Mouse (Mus musculus): Measurements from ENCODE around the gene Klrb1c.
"Not testable (repeated sequence)": the region's sequence is repeated elsewhere in the genome, so short reads cannot be mapped to it uniquely, and the experiment has no call there.

The Klrb1c gene

GRCm38 (mm10) chr6:128789115-128789514, at the start of gene Klrb1c:
Gene Klrb1c (minus strand): TSS chr6:128789215.
- DNase-seq, result no peak

GRCm38 (mm10) chr6:128837454-128838341, 48.7 kb upstream of the Klrb1c start:
- DNase-seq, result no peak

- no peak for DNase-seq
Measured at GRCm38 (mm10) chr6:128836955-128837334, 47.9 kb upstream of the Klrb1c start.

DNA sequence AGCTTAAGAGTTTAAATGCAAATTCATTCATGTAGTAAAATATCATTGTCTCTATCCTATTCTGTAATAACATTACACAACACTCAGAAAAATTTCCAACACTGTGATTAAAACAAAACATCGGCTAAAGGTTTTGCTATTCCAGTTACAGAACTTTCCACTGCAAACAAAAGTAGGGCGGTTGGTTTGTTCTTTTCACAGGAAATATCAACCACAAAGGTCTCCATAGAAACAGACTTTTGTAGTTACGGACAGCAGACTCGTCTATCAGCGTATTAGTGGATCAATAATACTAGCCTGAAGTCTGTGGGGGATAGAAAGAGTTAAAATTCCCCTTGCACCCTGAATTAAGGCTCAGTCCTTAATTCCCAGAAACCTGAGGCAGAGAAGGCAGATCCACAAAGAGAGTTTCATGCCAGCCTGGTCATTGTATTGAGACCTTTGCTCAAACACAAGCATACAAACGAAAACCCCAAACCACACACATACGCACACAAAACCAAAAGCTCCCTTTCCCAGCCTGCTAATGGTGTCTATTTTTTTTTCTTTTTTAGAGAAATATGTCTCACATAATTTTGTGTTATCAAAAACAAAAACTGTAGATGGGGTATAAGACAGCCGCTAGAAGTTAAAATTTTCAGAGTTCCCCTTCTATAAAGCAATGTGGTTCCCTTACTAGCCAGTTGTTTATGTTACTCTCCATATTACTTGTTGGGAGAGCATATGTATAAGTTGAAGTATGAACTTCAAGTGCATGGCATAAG, 47.4 kb upstream of the Klrb1c start:
- no peak for DNase-seq

GRCm38 (mm10) chr6:128835571-128835970, 46.6 kb upstream of the Klrb1c start:
- DNase-seq, result no peak

DNA sequence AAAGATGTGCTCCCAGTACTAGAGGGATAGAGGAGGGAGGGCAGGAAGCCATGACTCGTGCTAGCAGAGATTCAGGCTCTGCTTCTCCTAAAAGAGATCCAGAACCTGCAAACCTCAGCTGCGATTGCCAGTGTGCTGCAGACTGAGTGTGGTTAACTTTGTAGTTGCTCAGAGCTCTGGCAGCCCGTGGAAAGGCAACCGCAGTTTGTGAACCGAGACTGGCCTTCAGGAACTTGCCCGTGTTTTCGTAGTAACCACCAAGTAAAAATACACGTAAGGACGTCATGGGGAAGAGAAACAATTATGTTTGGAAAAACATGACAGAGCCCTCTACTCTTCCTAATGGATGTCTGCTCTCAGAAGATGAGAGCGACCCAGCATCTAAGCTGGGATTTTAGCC, 44.0 kb upstream of the Klrb1c start:
- DNase-seq, result no peak

GRCm38 (mm10) chr6:128829837-128830236, 40.8 kb upstream of the Klrb1c start:
- DNase-seq, result no peak

DNA sequence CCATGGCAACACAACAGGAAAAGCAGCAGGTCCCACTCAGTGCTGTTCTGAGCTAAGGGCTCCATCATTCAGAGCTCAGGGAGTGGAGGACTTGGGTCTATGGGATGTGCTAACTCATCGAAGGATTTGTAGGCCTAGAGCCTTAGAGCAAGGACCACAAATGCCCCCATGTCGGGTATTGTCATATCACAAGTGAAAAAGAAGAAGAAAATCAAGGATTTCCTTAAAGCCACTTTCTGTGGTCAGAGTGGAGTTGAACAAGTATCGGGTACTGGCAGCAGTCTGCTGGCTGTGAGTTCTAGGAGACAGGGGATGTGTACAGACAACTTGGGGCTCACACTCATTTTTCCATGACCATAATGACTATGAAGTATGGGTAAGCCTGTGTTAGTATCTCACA, 37.8 kb upstream of the Klrb1c start:
- DNase-seq, result no peak

DNA sequence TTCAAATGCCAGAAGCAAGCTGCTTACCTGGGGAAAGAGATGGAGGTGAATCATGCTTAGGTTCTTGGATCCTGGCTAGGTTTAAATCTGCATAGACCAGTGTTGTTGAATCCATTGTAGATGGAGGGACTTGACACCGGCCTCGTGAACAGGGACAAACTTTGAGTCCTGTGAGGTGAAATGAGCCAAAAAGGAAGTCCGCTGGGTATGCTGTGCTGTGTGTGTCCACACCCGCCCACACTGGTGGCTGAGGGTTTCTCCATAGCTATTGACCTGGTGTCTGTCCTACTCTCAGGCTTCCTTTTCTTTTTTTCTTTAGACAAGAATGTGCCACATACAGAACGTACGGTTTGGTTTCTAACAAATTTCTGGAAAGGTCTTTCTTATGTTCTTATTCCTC, 37.1 kb upstream of the Klrb1c start, which contains the start of the genes Gm44511 and Klrb1b:
Gene Gm44511 (minus strand): TSS at position 184 of the 400 bp plus-strand sequence.
Gene Klrb1b (minus strand): TSS at position 200 of the 400 bp plus-strand sequence.
- DNase-seq, result no peak

GRCm38 (mm10) chr6:128818083-128818802, 29.2 kb upstream of the Klrb1c start:
- no peak for DNase-seq

- DNase-seq, result no peak
Measured at GRCm38 (mm10) chr6:128808532-128808931, 19.5 kb upstream of the Klrb1c start.

DNA sequence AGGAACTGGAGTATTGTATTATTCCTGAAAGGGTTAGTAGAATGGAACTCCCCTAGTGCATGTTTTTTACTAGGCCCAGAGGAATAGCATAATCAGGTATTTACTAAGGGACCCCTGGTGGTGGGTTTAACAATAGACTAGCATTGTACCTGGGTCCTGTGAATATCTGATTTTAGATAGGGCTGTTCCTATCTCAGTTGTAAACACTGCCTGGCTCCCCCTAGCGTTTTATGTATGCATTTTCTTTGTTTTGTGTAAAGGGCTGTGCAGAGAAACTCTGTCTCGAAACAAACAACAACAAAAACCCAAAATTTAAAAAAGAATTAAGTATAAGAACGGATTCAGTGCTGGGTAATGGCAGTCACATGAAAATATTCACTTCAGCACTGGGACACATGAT, 18.0 kb upstream of the Klrb1c start:
- DNase-seq, result no peak

DNA sequence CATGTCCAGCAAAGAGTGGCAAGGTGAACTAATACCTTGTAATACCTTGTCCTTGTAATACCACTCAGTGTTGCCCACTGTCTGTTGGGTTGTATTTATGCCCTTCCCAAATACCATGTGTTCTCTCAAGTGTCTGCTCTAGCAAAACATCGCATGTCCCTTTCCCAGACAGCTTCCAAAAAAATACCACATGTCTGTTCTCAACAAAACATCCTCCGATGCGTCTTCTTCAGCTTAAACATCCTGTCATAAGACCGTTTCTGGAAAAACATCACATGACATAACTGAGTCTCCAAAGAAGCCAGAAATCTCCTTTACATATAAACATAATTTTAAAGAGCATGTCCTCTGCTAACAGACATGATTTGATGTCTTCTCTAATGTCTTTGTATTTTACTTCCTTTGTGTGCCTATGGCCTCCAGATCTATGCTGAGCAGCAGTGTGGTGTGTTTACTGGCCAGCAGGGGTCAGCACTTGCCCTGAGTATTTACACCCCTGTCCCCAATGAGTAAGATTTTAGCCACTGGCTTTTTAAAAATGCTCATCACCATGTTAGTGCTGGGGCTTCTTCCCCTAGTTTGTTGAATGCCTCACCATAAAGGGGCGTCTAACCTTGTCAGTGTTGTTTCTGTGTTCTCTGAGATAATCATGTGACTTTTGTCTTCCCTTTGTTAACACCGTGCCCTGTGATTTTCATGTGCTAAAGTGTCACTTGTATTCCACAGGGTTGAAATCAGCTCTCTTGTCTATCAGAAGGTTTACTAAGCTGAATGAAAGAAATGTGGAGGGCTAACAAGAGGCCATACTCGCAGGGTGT, 16.0 kb upstream of the Klrb1c start:
- DNase-seq, result not testable (repeated sequence)

DNA sequence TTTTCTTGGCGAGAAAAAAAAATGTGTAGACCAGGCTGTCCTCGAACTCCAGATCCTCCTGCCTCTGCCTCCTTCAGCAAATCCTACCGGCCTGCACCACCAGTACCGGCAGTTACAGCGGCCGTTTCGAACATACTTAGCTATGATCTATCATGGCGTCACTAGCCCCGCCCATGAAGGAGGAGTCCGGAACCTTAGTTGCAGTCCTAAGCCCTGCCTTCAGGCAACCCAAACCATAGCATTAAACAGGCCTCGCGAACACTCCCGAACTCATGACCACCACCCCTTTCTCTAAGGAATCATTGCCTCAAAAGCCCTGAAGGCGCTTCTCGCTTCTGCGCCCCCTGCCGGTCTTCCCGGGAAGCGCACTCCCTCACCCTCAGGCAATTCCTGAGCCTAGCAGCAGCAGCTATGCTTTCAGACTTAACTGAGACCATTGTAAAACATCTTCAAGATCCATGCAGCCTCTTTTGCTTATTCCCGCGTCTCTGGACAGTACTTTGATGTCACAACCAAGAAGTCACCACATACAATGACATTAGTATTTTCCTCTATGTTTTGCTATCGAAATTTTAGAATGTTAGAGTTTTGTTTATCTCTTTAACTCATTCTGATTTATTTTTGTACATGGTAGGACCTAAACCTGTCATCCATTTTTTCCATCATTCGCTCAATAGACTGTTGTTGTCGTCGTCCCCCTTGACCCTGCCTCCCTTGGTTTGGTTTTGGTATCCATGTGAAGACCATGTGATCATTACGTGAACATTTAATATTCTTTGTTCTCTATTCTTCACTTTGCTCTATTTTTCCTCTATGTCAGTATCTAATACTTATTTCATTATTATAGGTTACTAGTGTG, 14.2 kb upstream of the Klrb1c start:
- DNase-seq, result peak; percentile 91

DNA sequence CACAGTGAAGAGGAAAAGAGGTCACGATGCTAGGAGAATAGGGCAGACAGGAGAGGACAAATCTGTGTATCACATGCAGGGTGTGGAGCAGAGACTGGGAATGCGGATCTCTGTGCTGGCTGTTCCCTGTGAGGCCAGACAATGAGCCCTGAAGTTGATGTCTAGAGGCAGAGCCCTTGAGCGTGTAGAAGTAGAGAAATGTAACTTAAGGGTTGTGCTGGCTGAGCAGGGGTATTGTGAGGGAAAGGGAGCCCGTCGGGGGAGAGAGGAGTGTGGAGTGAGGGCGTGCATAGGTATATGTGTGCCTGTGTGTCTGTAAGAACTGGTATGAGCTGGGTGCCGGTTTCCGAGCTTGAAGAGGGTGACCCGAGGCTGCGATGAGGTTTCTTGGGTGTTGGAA, 13.5 kb upstream of the Klrb1c start:
- DNase-seq, result peak; percentile 32

DNA sequence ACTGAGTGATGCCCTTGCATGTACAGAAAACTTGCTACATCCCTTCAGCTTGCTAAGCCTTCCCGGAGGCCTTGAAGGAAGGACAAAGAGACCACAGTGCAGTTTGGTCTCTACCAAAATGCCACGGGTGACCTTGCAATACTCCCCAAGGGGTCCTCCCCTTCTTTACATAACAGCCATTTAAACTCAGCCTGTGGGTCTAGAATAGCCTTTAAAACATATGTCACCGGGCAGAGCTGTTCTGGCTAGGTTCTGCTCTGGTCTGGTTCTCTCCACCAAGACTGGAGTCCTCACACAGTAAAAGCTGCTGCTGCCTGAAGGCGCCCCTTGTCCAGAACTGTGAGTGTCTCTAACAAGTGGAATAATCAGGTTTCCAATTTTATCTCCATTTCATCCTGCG, 11.7 kb upstream of the Klrb1c start:
- not testable (repeated sequence) for DNase-seq

DNA sequence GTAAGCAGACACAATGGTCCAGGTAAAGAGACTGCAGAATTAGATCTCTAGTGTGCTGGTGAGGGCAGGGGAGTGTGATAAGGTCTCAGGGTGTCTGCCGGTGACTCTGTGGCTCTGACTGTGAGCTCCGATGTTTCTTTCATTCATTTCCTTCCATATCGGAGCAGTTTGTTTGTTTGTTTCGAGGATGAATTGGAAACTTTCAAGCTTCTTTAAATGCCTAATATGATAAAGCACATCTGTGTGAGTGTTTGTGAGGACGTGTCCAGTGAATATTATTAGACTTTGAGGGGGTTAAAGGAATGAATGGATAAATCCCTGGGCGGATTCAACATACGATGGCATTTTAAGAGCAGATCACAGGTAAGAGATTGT, 10.9 kb upstream of the Klrb1c start:
- no peak for DNase-seq

GRCm38 (mm10) chr6:128799144-128799895, 10.3 kb upstream of the Klrb1c start:
- DNase-seq, result peak; percentile 83

GRCm38 (mm10) chr6:128798772-128799143, 9.7 kb upstream of the Klrb1c start:
- DNase-seq, result peak; percentile 77

- no peak for DNase-seq
Measured at GRCm38 (mm10) chr6:128797936-128798771, 9.1 kb upstream of the Klrb1c start.

Data from right cerebral cortex, postnatal 25 days (tissue).